Mouse (Mus musculus) testis, postnatal 10 days (tissue): ENCODE measurements around the gene Iah1.

Experiments
- DNase-seq: peaks from one replicate; pipeline ENCODE4 v3.0.0; 2021; ENCODE audit warnings: low spot score

Gene Iah1

DNA sequence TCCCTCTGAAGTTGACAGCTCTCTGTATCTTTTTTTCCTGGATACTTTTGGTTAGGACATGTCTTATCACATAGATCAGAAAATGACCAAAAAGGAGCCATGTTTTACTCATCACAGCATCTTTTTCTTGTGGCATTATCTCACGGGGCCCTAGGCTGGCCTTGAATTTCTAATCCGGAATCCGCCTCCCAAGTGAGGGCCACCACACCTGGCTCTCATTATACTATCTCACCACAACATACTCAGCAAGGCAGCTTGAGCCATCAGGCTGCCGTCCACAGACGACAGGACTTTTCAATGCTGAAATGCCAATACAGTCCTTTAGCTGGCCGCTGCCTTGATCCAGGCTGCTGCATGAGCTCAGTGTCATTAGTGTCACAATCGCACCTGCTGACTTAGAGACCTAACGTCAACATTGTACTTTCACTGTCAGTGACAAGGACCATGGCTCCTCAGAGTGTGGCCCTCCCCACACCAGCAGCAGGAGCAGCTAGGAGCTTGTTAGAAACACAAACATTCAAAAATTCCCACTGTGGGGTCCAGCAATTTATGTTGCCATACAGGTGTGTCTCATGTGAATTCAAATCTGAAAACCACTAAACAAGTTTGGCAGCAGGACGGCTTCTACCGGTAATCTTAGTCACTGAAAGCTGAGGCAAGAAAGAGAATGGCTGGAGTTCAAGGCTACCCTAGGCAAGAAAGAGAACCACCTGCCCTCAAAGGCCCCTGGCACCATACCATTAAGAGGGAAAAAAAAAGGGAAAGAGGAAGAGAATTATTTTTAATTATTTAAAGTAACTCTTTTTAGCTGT lies 48.6 kb downstream of the Iah1 start:
- no peak for DNase-seq

GRCm38 (mm10) chr12:21368376-21369086 lies 52.3 kb downstream of the Iah1 start:
- no peak for DNase-seq

GRCm38 (mm10) chr12:21369087-21369410 lies 52.9 kb downstream of the Iah1 start:
- no peak for DNase-seq

- DNase-seq: no peak
These were observed 53.9 kb downstream of the Iah1 start for GRCm38 (mm10) chr12:21370035-21370611.

DNA sequence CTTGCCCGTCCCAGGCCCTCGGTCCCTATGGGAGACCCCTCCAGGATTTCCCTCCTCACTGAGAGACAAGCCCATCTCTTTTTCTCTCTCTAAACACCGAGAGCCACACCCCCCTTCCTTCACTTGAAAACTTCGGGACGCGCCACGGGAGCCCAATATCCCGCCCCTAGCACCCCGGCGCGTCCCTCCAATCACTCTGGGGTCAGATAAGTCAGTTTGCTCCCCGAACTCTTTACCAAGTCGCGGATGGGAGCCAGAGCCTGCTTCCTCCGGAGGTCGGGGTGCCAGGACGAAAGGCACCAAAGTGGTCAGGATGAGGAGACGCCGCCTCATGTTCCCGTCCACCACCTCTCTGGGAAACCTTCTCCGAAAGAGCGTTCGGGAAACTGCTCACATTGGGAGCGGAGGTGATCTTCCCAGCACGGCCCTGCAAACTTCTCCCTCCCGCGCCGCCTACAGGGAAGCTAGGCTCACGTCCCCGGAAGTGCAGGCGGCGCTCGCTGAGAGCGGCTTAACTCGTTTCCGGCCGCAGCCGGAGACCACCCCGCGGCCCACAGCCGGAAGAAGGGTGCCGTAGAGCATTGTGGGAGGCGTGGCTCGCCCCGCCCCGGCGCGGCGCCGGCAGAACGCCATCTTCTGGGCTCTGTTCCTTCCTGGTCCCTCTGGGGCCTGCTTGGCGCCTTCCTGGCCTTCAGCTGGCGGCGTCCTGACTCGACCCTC lies 57.1 kb downstream of the Iah1 start, which contains the start of gene Adam17:
Gene Adam17 (minus strand): TSS at position 533 of the 720 bp plus-strand sequence.
- DNase-seq: peak; percentile 97
